In the genomic region with DNA sequence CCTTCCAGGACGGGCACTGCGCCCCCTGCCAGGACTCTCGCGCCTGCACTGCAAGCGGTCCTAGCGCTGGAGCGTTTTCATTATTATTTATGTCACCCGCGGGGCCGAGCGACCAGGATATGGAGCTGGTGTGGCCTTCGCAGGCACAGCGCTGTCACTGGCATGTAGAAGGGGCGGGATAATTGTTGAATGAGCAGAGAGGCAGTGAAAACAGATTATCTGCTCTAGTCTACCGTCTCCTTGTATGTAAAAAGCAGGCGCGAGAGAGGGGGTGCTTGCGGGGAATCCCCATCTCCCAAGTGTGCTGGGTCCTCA, we compare ENCODE assay signal across 8 mouse cellular contexts. TPM values are rescaled to one million over a fixed set of nuclear protein-coding genes. Genes with fewer than 3 reads are reported as not detected.
DNase-seq lines count a peak whose midpoint lies in the region; ATAC-seq and TF ChIP-seq lines count a peak whose summit lies in the region.

No protein-coding gene starts in this region.

- H3K9ac ChIP-seq in heart, embryonic 13.5 days = peak overlapping the region; percentile 74
- no peak overlapping the region for H3K9ac ChIP-seq in ES-Bruce4 (ENCODE audit: low read depth, poor library complexity, severe bottlenecking)
- H3K9ac ChIP-seq in forebrain, embryonic 16.5 days (replicated peaks; ENCODE audit: low read depth, low read length) = peak overlapping the region; percentile 71
- H3K9ac ChIP-seq in liver, embryonic 16.5 days (ENCODE audit: low read depth, low read length) = peak overlapping the region; percentile 41; the same call in 1 of the 2 replicates

- no peak for ATAC-seq in heart, embryonic 13.5 days (ENCODE audit: extremely low read depth, insufficient number of reproducible peaks, low FRiP score, low TSS enrichment)
- no peak for ATAC-seq in forebrain, embryonic 16.5 days
- no peak for ATAC-seq in liver, embryonic 16.5 days (ENCODE audit: low read depth)

- no peak for TF ChIP-seq EP300 in ES-Bruce4 (IDR thresholded peaks at IDR 0.05; ENCODE audit: insufficient read depth, low read depth, low read length)

- H3K4me1 ChIP-seq in heart, embryonic 13.5 days = peaks cover 35% of the 10 kb centered on the region
- no peaks in the 10 kb centered on the region for H3K4me1 ChIP-seq in ES-Bruce4 (ENCODE audit: control insufficient read depth, insufficient read depth, low read length)
- peaks cover 33% of the 10 kb centered on the region for H3K4me1 ChIP-seq in forebrain, embryonic 16.5 days (replicated peaks; ENCODE audit: control insufficient read depth, insufficient read depth, low read length)
- H3K4me1 ChIP-seq in liver, embryonic 16.5 days (ENCODE audit: control insufficient read depth, low read depth, low read length) = peaks cover 7% of the 10 kb centered on the region

- WGBS in heart, embryonic 13.5 days = 1% methylated on average over 18 of the region's 18 CpGs
- WGBS in forebrain, embryonic 16.5 days = under 1% methylated on average over 18 of the region's 18 CpGs
- WGBS in liver, embryonic 16.5 days (ENCODE audit: insufficient replicate concordance) = under 1% methylated on average over 18 of the region's 18 CpGs

- TF ChIP-seq CTCF in ES-Bruce4 (IDR thresholded peaks at IDR 0.05; ENCODE audit: low read depth, low read length) = peak; percentile 43

- H3K9me3 ChIP-seq in heart, embryonic 13.5 days = no peaks in the 10 kb centered on the region
- no peaks in the 10 kb centered on the region for H3K9me3 ChIP-seq in ES-Bruce4 (replicated peaks; ENCODE audit: control insufficient read depth, insufficient read depth, low read length, poor library complexity, severe bottlenecking)
- no peaks in the 10 kb centered on the region for H3K9me3 ChIP-seq in forebrain, embryonic 16.5 days (ENCODE audit: control insufficient read depth, low read length)
- no peaks in the 10 kb centered on the region for H3K9me3 ChIP-seq in liver, embryonic 16.5 days (replicated peaks; ENCODE audit: control insufficient read depth, low read length)

- no peak for DNase-seq in heart, postnatal 4 days
- DNase-seq in frontal cortex, postnatal 36 days (ENCODE audit: low spot score in 2 of 2) = no peak
- no peak for DNase-seq in B cell, adult 2 months
- DNase-seq in spleen, adult 12 weeks (ENCODE audit: low spot score) = no peak

- H3K27me3 ChIP-seq in heart, embryonic 13.5 days (replicated peaks) = no peaks in the 10 kb centered on the region
- H3K27me3 ChIP-seq in ES-Bruce4 (ENCODE audit: control insufficient read depth, insufficient read depth, low read length, poor library complexity, severe bottlenecking) = peaks cover 14% of the 10 kb centered on the region
- H3K27me3 ChIP-seq in forebrain, embryonic 16.5 days (replicated peaks; ENCODE audit: control insufficient read depth, insufficient read depth, low read length) = no peaks in the 10 kb centered on the region
- peaks cover 34% of the 10 kb centered on the region for H3K27me3 ChIP-seq in liver, embryonic 16.5 days (ENCODE audit: control insufficient read depth, insufficient read depth, low read depth, low read length)

- peak overlapping the region; percentile 82 for H3K4me2 ChIP-seq in heart, embryonic 13.5 days
- H3K4me2 ChIP-seq in forebrain, embryonic 16.5 days (ENCODE audit: low read length) = peak overlapping the region; percentile 75
- H3K4me2 ChIP-seq in liver, embryonic 16.5 days (ENCODE audit: low read depth, low read length) = peak overlapping the region; percentile 54

- no peaks in the 10 kb centered on the region for H3K36me3 ChIP-seq in heart, embryonic 13.5 days
- H3K36me3 ChIP-seq in ES-Bruce4 (ENCODE audit: control insufficient read depth, insufficient read depth, low read length, poor library complexity, severe bottlenecking) = no peaks in the 10 kb centered on the region
- no peaks in the 10 kb centered on the region for H3K36me3 ChIP-seq in forebrain, embryonic 16.5 days (ENCODE audit: control insufficient read depth, insufficient read depth)
- no peaks in the 10 kb centered on the region for H3K36me3 ChIP-seq in liver, embryonic 16.5 days (ENCODE audit: control insufficient read depth, insufficient read depth)

- TF ChIP-seq POLR2A in ES-Bruce4 (IDR thresholded peaks at IDR 0.05; ENCODE audit: insufficient read depth, low read length) = no peak

- H3K4me3 ChIP-seq in heart, embryonic 13.5 days = peak overlapping the region; percentile 98
- H3K4me3 ChIP-seq in ES-Bruce4 (ENCODE audit: low read depth, low read length) = peak overlapping the region; percentile 67
- H3K4me3 ChIP-seq in forebrain, embryonic 16.5 days (replicated peaks; ENCODE audit: low read length) = peak overlapping the region; percentile 88
- peak overlapping the region; percentile 68 for H3K4me3 ChIP-seq in liver, embryonic 16.5 days (ENCODE audit: low read depth, low read length)

- peak overlapping the region; percentile 45; the same call in 1 of the 2 replicates for H3K27ac ChIP-seq in heart, embryonic 13.5 days (replicated peaks)
- no peak overlapping the region for H3K27ac ChIP-seq in ES-Bruce4 (ENCODE audit: insufficient read depth, low read length)
- peak overlapping the region; percentile 99 for H3K27ac ChIP-seq in forebrain, embryonic 16.5 days (ENCODE audit: low read length)
- H3K27ac ChIP-seq in liver, embryonic 16.5 days (ENCODE audit: low read length) = no peak overlapping the region

RNA-seq across cellular contexts. Expression of a gene that starts 0.5 kb away (rescaled TPM):
- polyA plus RNA-seq in heart, embryonic 13.5 days (2015; fragmentation: Nextera tagmentation; extraction: Ambion mirVana) = 15.7 and 17.5 TPM in 2 replicates
- 10 to 100 TPM; 91.2 to 98.7 TPM for total RNA-seq in heart, postnatal 4 days (2021)
- 52.5 and 62.2 TPM in 2 replicates for polyA plus RNA-seq in ES-Bruce4 (2011; ENCODE audit: insufficient read depth, insufficient read length, low read depth, missing spikeins)
- 40.8 and 42.6 TPM in 2 replicates for polyA plus RNA-seq in forebrain, embryonic 16.5 days (2015; fragmentation: Nextera tagmentation; extraction: Ambion mirVana)
- 2.7 and 3.2 TPM in 2 replicates for polyA plus RNA-seq in liver, embryonic 16.5 days (2015; fragmentation: Nextera tagmentation; extraction: Ambion mirVana)

Comparison
In these comparisons a context has a peak if more than half of its experiments do, and no peak if none do; other contexts are left out.
1. H3K27ac ChIP-seq: peak in heart, embryonic 13.5 days (single experiment) and forebrain, embryonic 16.5 days (single experiment); none in ES-Bruce4 (single experiment) and liver, embryonic 16.5 days (single experiment).
2. Peak in every context shown above with its lines, with median percentiles within 50 percentile points of each other: H3K4me2 ChIP-seq and H3K4me3 ChIP-seq.